Mouse (Mus musculus) megakaryocyte, embryonic 14.5 days (primary cell): ENCODE measurements at regions not wholly inside any gene's neighbourhood (a gene's known extent, or its start where the extent isn't known, plus 50 kb on each side); places are given as distances from the start of the nearest gene placed in this dataset.

ENCODE experiments used
- FLI1 ChIP-seq: IDR thresholded peaks from 2 replicates; pipeline ENCODE4 v1.6.1; 2012; ENCODE audit warnings: low read length, inconsistent platforms, mixed read lengths
- GATA1 ChIP-seq: IDR thresholded peaks from 3 replicates; pipeline ENCODE4 v1.6.1; 2012; ENCODE audit warnings: mixed read lengths, low read length, inconsistent platforms, borderline replicate concordance

DNA sequence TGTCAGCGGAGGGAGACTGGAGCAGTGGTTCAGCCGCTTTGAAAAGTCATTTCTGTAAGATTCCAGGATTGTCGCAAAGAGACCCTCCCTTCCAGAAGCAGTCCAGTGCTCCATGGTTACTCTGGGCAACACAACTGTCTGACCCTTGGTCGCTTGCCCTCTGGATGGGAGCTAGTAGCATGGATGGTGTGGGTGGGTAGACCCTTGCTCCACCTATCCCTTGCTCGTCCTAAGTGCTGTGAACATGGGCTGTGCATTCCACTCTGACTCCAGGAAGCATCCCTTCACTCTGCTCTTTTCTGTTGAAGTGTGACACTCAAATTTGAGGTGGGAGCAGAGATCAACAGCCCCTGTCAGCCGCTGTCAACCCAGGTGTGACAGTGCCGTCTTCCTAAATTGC is 64.8 kb upstream of the A230072I06Rik start:
- no peak for TF ChIP-seq GATA1
- TF ChIP-seq FLI1, result no peak
